Mouse (Mus musculus): Measurements from ENCODE around the gene Adrb1. TPM values are rescaled to one million over a fixed set of nuclear protein-coding genes. Genes with fewer than 3 reads are reported as not detected.

Gene Adrb1
- polyA plus RNA-seq, 1 experiment from 2014 or later: 0.52 TPM

DNA sequence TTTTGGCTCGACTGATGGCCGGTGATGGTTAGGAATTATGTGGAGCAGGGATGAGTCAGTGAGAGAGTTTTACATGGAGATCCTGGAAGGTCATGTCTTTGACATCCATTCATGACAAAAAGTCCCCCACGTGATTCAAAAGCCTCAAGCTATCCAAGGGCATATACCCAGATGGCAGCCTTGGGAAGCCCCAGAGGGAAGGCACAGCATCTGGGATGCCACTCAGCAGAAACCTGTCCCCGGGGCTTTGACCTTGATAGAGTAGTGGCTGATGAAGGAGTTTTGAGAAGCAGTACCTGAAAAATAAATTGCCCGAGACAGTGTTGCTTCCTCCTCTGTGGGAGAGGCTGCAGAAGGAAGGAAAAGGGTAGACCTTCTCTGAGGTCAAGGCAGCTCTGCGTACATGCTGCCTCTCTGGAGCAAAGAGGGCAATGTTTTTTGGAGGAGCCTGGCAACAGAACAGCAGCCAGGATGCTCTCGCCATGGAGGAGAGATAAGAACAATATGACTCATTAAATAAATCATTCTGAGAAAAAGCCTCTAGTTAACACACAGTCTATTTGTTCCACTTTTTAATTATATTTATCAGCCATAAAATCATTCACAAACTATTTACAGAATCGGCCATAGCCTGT, 38.4 kb downstream of the Adrb1 start:
- Histone ChIP-seq H3K9ac (no peak overlapping the region), H3K27me3 (no peaks in the 10 kb centered on the region), H3K4me3 (replicated peaks) (no peak overlapping the region), H3K4me1 (no peaks in the 10 kb centered on the region), H3K36me3 (replicated peaks) (no peaks in the 10 kb centered on the region), H3K4me2 (no peak overlapping the region), H3K9me3 (no peaks in the 10 kb centered on the region), H3K27ac (no peak overlapping the region)
- WGBS: 90% methylated on average over 8 of the region's 8 CpGs
- ATAC-seq (ENCODE audit: low FRiP score): no peak

DNA sequence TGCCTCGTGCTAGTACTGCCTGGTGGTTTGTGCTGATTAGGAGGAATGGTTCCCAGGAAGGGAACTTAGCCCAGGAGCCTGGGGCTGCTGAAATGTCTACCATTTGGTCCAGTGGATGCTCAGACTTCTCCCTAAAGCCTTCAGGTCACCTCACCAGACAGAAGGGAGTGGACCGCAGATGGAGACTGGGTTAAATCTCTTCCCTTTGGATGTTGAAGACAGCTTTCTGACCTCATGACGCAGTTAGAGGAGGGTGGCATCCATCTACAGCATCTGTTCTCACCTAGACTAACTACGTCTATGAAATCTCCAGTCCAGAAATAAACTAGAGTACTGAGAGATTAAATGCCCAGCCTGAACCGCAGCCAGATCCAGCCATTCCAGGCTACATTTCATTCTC, 39.1 kb downstream of the Adrb1 start:
- Histone ChIP-seq H3K4me1 (no peaks in the 10 kb centered on the region), H3K9ac (no peak overlapping the region), H3K4me3 (replicated peaks) (no peak overlapping the region), H3K36me3 (replicated peaks) (no peaks in the 10 kb centered on the region), H3K4me2 (no peak overlapping the region), H3K9me3 (no peaks in the 10 kb centered on the region), H3K27ac (no peak overlapping the region), H3K27me3 (no peaks in the 10 kb centered on the region)
- no peak for ATAC-seq (ENCODE audit: low FRiP score)
- 93% methylated on average over 5 of the region's 5 CpGs for WGBS

DNA sequence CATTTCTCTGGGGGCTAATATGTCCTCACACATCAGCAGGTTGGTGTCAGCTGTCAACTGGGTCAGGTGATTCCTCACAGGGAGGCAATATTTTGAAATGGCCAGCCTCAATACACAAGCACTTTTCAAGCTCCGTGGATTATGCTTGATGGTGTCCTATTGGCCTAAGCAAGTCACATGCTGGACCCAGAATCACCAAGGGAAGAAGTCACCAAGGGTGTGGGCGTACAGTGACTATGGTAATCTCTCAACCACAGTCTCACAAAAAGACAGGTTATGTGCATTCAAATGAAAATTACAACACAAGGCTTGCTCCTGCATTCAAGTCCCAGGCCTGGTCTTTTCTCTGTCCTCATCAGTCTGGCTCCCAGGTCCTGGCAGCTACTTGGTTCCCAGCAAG, 39.7 kb downstream of the Adrb1 start:
- Histone ChIP-seq H3K4me1 (no peaks in the 10 kb centered on the region), H3K27ac (no peak overlapping the region), H3K4me2 (no peak overlapping the region), H3K36me3 (replicated peaks) (no peaks in the 10 kb centered on the region), H3K27me3 (no peaks in the 10 kb centered on the region), H3K4me3 (replicated peaks) (no peak overlapping the region), H3K9me3 (no peaks in the 10 kb centered on the region), H3K9ac (no peak overlapping the region)
- ATAC-seq (ENCODE audit: low FRiP score): no peak
- 87% methylated on average over 2 of the region's 2 CpGs for WGBS

DNA sequence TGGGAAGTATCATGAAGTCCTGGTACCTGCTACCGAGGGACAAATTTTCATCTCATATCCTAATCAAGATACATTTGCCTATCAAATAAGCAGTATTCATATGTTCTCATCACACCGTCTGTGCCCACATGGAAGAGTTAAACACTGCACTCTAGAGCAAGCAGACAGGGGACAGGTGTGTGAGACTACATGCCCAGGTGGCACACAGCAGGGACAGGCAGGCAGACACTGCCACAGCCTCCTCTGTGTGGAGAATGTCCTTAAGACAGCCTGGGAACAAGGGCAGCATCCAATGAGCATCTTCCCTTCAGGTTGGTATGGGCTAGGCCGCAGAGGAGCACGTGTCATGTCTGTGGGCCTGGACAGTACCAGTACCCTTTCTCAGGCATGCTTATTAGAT, 40.7 kb downstream of the Adrb1 start:
- ATAC-seq (ENCODE audit: low FRiP score): no peak
- no peaks in the 10 kb centered on the region for H3K36me3 ChIP-seq (replicated peaks)
- no peaks in the 10 kb centered on the region for H3K4me1 ChIP-seq
- no peak overlapping the region for H3K4me2 ChIP-seq
- H3K9ac ChIP-seq: no peak overlapping the region
- no peak overlapping the region for H3K27ac ChIP-seq
- H3K27me3 ChIP-seq: no peaks in the 10 kb centered on the region
- no peak overlapping the region for H3K4me3 ChIP-seq (replicated peaks)
- no peaks in the 10 kb centered on the region for H3K9me3 ChIP-seq
- WGBS: 94% methylated on average over 4 of the region's 4 CpGs

DNA sequence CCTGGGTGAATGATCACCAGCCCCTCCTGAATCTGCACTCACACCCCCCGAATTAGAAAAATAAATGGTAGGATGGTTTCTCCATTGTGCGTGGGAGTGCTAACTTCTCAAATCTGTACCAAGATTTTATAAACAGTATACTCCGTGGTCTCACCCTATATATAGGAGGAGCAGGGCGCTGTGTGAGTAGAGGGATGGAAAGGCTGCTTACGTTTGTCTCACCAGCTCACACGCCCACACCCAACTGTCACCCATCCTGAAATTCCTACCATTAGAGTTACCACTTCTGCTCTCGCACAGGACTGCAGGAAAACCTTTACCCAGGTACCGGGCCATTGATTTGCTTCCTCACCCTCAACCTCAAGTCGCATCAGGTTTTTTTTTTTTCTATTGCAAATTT, 47.0 kb downstream of the Adrb1 start:
- Histone ChIP-seq H3K36me3 (replicated peaks) (no peaks in the 10 kb centered on the region), H3K4me2 (no peak overlapping the region), H3K27ac (no peak overlapping the region), H3K27me3 (peaks cover 17% of the 10 kb centered on the region; the same call in 1 of the 2 replicates), H3K9me3 (no peaks in the 10 kb centered on the region), H3K9ac (no peak overlapping the region), H3K4me3 (replicated peaks) (no peak overlapping the region), H3K4me1 (peaks cover 12% of the 10 kb centered on the region)
- WGBS: 93% methylated on average over 9 of the region's 9 CpGs
- ATAC-seq (ENCODE audit: low FRiP score): no peak

DNA sequence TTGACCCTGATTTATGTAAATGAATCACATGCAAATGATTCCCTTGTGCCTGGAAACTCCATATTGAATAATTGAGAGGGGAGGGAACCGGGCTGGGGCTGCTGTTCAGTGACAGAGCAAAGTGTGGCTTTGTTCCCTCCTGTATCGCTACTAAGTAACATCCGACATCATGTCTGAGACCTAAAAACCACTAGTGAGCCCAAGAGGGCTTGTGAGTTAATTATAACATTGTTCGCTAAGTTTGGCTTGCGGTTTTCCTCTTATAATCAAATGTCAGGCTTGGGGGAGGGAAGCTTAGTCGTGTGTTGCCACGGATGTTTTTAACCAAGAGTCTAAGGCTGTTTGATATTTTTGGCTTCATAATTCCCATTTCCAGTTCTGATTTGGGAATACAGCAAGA, 50.2 kb downstream of the Adrb1 start:
- WGBS: 73% methylated on average over 7 of the region's 7 CpGs
- no peaks in the 10 kb centered on the region for H3K36me3 ChIP-seq (replicated peaks)
- peaks cover 47% of the 10 kb centered on the region for H3K27me3 ChIP-seq
- ATAC-seq (ENCODE audit: low FRiP score): no peak
- H3K27ac ChIP-seq: no peak overlapping the region
- H3K9ac ChIP-seq: no peak overlapping the region
- no peaks in the 10 kb centered on the region for H3K9me3 ChIP-seq
- H3K4me1 ChIP-seq: peaks cover 30% of the 10 kb centered on the region
- H3K4me2 ChIP-seq: no peak overlapping the region
- H3K4me3 ChIP-seq (replicated peaks): no peak overlapping the region

DNA sequence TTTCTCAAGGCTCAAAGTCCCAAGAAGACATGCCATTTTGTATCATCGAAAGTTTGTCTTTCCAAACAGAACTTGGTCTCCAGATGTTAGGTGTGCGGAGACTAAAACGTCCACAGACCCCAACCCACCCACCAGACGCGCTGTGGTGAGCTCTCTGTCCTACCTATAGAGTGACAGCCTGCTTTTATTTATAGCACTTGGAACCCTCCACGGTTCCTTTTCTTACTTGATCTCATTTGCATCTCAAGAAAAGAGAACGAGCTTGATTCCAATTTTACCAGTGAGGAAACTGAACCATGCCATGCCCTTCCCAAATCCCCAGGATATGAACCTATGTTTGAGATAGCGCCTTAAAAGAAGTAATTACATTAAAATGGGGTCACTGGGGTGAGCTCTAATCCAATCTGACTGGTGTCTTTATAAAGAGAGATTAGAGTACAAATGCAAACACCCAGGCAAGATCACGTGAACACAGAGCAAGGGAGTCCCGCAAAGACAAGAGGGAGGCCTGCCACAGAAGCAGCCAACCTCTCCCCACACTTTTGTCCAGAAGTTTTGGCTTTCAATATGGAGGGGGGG, 51.5 kb downstream of the Adrb1 start:
- H3K36me3 ChIP-seq (replicated peaks): no peaks in the 10 kb centered on the region
- 16% methylated on average over 10 of the region's 10 CpGs for WGBS
- H3K9ac ChIP-seq: no peak overlapping the region
- H3K9me3 ChIP-seq: no peaks in the 10 kb centered on the region
- peaks cover 30% of the 10 kb centered on the region for H3K4me1 ChIP-seq
- no peak overlapping the region for H3K4me2 ChIP-seq
- ATAC-seq (ENCODE audit: low FRiP score): 0 out of 2 replicates have a peak, but pooled peaks have one; percentile 39
- H3K27ac ChIP-seq: no peak overlapping the region
- H3K4me3 ChIP-seq (replicated peaks): no peak overlapping the region
- H3K27me3 ChIP-seq: peaks cover 60% of the 10 kb centered on the region

DNA sequence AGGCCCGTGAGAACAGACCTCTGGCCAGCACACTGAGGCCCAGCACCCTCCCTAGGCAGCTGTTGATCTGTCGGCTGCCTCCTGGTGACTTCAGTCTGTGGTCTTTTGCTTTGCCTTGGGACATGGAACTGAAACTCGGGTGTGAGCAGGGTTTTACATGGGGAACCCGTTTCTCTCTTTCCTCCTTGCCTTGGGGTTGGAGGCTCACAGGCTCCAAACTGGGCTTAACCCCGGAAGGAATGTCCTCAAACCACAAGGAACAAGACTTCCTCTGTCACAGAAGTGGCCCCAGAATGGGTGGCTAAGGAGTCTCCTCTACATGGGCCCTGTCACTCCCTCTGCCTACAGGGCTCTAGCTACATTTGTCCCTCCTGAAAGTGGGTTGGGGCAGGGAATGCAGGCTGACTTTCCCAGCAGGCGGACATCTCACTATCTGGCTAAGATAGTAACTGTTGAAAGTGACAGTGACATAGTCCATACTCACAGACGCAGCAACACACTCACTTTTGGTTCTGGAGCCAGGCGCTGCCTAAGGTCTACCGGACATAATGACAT, 52.5 kb downstream of the Adrb1 start:
- Histone ChIP-seq H3K27me3 (peaks cover 66% of the 10 kb centered on the region), H3K27ac (no peak overlapping the region)
- WGBS: 74% methylated on average over 9 of the region's 9 CpGs

DNA sequence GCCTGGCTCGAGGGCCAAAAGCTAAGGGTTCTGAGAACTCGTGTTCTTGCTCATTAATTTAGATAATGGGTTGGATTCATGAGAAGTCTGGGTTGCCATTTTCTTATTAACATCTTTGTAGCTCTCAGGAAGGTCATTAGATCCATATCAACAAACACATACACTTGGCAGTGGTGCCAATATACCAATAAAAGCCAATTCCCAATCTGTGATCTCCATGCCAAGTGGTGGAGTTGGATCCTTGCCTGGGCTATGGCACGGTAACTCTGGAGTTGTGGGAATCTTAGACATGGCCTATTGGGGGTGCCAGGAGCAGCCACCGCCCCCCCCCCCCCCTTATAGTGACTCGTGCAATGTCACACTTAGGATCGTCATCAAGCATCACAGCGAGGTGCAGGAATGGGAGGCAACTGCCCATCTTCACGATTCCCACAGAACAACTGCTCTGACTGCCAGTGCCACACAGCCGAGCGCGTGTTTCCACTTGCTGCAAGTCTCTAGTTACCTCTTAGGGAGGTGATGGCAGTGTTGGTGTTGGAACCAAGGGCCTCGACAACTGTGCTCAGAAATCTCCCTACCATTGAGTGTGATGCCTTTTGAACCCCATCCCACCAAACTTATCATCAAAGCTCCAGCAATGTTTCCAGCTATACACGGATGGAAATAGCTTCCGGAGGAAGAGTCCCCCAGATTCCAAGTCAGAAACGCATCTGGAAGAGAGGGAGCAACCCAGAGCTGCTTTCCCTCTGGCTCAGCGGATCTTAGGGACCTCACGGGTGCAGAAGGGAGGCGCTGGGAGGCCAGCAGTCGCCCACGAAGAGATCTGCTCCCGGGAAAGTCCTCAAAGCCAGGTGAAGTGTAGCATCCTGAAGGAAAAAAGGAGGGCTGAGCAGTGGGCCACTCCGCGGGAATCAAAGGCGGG, 53.2 kb downstream of the Adrb1 start:
- H3K9me3 ChIP-seq: no peaks in the 10 kb centered on the region
- peak overlapping the region; percentile 33; the same call in 1 of the 2 replicates for H3K9ac ChIP-seq
- H3K4me1 ChIP-seq: peaks cover 30% of the 10 kb centered on the region
- peak overlapping the region; percentile 26 for H3K4me3 ChIP-seq (replicated peaks)
- no peaks in the 10 kb centered on the region for H3K36me3 ChIP-seq (replicated peaks)
- H3K27ac ChIP-seq: no peak overlapping the region
- ATAC-seq (ENCODE audit: low FRiP score): no peak
- H3K27me3 ChIP-seq: peaks cover 62% of the 10 kb centered on the region
- peak overlapping the region; percentile 52 for H3K4me2 ChIP-seq
- WGBS: 39% methylated on average over 24 of the region's 24 CpGs

More for the DNA sequence above, 52.5 kb downstream of the Adrb1 start:
- Histone ChIP-seq H3K9ac (no peak overlapping the region), H3K36me3 (replicated peaks) (no peaks in the 10 kb centered on the region), H3K4me1 (peaks cover 30% of the 10 kb centered on the region), H3K9me3 (no peaks in the 10 kb centered on the region), H3K4me2 (no peak overlapping the region), H3K4me3 (replicated peaks) (no peak overlapping the region)
- no peak for ATAC-seq (ENCODE audit: low FRiP score)

DNA sequence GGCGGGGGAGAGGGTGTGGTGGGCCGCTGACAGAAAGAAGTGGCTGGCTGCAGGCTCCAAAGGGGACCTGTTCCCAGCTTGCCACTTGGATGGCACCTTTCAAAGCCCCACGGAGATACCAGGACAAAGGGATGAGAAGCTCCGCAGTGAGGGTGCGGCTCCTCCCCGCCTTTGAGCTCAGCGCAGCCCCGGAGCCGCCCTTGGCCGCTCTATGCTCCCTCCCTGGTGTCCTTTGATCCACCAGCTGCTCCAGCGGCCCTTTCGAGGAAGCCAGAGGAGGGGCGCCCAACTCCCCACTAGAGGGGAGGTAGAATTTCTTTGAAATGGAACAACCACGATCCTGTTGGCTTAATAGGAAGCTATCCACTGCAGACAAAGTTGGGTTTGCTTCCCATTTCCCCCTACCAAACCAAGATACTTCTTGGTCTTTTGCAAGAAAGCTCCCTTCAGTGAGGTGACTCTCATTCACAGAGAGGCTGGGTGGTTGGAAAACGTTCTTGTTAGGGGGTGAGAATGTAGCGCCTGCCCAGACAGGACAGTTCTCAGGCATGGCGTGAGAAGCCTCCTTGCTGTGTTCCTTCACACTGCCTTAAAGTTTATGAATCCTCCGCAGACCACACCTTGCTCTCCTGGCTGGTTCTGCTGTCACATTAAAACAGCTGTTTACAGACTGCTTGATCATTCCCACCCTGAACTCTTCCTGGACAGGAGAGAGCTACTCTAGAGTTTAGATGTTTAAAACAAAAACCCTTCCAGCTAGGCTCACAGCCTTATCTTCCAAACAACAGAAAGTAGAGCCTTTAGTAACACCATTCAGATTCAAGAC, 54.1 kb downstream of the Adrb1 start:
- no peaks in the 10 kb centered on the region for H3K9me3 ChIP-seq
- WGBS: 8% methylated on average over 18 of the region's 18 CpGs
- no peak overlapping the region for H3K27ac ChIP-seq

DNA sequence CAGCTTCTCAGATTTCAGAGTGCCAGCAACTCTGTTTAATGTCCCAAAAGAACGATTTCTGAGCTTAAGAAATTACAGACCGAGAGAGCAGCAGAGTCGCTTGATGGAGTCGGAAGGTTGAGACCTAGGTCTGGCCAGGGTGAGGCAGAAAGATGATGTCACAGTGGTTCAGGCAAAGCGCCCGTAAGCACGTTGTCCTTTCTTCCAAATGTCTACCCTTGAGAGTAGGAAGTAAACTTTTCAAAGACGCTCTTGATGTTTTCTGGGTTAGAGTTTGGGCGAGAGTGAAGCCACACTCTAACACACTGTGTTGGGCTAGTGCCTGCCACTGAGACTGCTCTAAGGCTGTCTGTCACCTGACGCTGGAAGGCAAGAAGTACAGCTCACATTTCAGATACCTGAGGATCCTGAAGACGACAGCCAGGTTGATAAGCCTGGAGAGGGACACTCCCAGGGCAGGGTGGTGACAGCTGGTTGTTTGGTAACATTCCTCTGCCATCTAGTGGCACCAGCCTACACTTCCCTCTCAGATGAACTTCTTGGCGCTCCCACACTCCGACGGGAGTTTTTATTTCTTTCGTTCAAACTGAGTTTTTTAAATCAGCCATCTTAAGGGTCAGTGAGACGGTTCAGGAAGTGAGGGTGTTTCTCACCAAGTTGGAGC, 54.9 kb downstream of the Adrb1 start:
- WGBS: 52% methylated on average over 16 of the region's 16 CpGs
- no peak overlapping the region for H3K4me3 ChIP-seq (replicated peaks)
- no peak for ATAC-seq (ENCODE audit: low FRiP score)
- peaks cover 53% of the 10 kb centered on the region for H3K27me3 ChIP-seq
- peaks cover 30% of the 10 kb centered on the region for H3K4me1 ChIP-seq
- H3K36me3 ChIP-seq (replicated peaks): no peaks in the 10 kb centered on the region
- H3K4me2 ChIP-seq: no peak overlapping the region
- no peak overlapping the region for H3K27ac ChIP-seq
- H3K9me3 ChIP-seq: no peaks in the 10 kb centered on the region
- no peak overlapping the region for H3K9ac ChIP-seq

More for the DNA sequence above, 54.1 kb downstream of the Adrb1 start:
- ATAC-seq (ENCODE audit: low FRiP score): no peak
- H3K4me3 ChIP-seq (replicated peaks): peak overlapping the region; percentile 26
- peak overlapping the region; percentile 33; the same call in 1 of the 2 replicates for H3K9ac ChIP-seq
- H3K27me3 ChIP-seq: peaks cover 58% of the 10 kb centered on the region
- peaks cover 30% of the 10 kb centered on the region for H3K4me1 ChIP-seq
- H3K4me2 ChIP-seq: peak overlapping the region; percentile 52
- no peaks in the 10 kb centered on the region for H3K36me3 ChIP-seq (replicated peaks)
